Mouse (Mus musculus): ENCODE measurements around the gene Ints2. TPM values are rescaled to one million over a fixed set of nuclear protein-coding genes. Genes with fewer than 3 reads are reported as not detected.
A peak's percentile ranks its signal among the peaks of the same experiment; 100 is the strongest.

Ints2 gene
- polyA plus RNA-seq, 1 experiment, result 21.5 TPM

- no peak for DNase-seq (ENCODE audit: extremely low spot score in 1 of 2, low spot score in 1 of 2)
Measured at GRCm38 (mm10) chr11:86175833-86176232, 81.5 kb downstream of the Ints2 start.

- DNase-seq (ENCODE audit: extremely low spot score in 1 of 2, low spot score in 1 of 2), result peak in 1 of 2 experiments; percentile 71
Measured at GRCm38 (mm10) chr11:86174173-86174572, 83.2 kb downstream of the Ints2 start.

- DNase-seq (ENCODE audit: extremely low spot score in 1 of 2, low spot score in 1 of 2), result no peak
Measured at GRCm38 (mm10) chr11:86170743-86171142, 86.6 kb downstream of the Ints2 start.

Other genes starting within 250 kb of the Ints2 start
- gene Brip1, start 56.4 kb downstream of the Ints2 start, polyA plus RNA-seq (2012; rRNA removed), result 0.06 and 0.08 TPM in 2 replicates
- 20.7 and 22.0 TPM in 2 replicates for gene Med13, start 100.0 kb upstream of the Ints2 start, polyA plus RNA-seq (2012; rRNA removed)
- 11.2 and 11.8 TPM in 2 replicates for gene Rnft1, start 227.1 kb upstream of the Ints2 start, polyA plus RNA-seq (2012; rRNA removed)